Mouse (Mus musculus) hematopoietic stem cell, adult 5-6 weeks (primary cell): ENCODE measurements around the gene Arg2. TPM values are rescaled to one million over a fixed set of nuclear protein-coding genes. Genes with fewer than 3 reads are reported as not detected.
A peak's percentile ranks its signal among the peaks of the same experiment; 100 is the strongest.

Source experiments
- ATAC-seq, 2 experiments: fragments of 125-278 bp in 1 of 2; replicated peaks in 1 of 2; 2 replicates each; pipeline ENCODE4 v1.8.0; 2016 to 2017; ENCODE audit warnings: inconsistent platforms in 2 of 2, mild to moderate bottlenecking in 2 of 2, moderate number of reproducible peaks in 2 of 2, low read depth in 1 of 2, moderate TSS enrichment in 1 of 2; ENCODE audit not compliant: low FRiP score in 2 of 2, poor library complexity in 2 of 2, severe bottlenecking in 2 of 2, insufficient read depth in 1 of 2, low TSS enrichment in 1 of 2
- total RNA-seq: library from RNA; stranded (forward); fragments of 172-1452, 232-1000 nt; gene quantifications from 2 replicates; pipeline ENCODE4 v1.2.3, GENCODE M21; 2017

The Arg2 gene
- 0.99 and 1.6 TPM in 2 replicates for total RNA-seq

- ATAC-seq = peak; percentile 92 to 97
These were observed at the start of gene Arg2 for GRCm38 (mm10) chr12:79130299-79131177. Gene Arg2, plus strand, starts transcription at chr12:79130777.

GRCm38 (mm10) chr12:79089182-79089812 lies 41.3 kb upstream of the Arg2 start, which contains the start of gene Pigh:
Gene Pigh, minus strand, starts transcription at chr12:79089651.
- ATAC-seq = peak; percentile 86 to 95

- peak; percentile 61 to 63; a peak in 3 of 4 replicates for ATAC-seq
These were observed 38.0 kb upstream of the Arg2 start for GRCm38 (mm10) chr12:79092569-79092968.

- peak; percentile 69 to 72 for ATAC-seq
These were observed 33.3 kb upstream of the Arg2 start for GRCm38 (mm10) chr12:79097106-79097752.

- no peak for ATAC-seq
These were observed 26.8 kb upstream of the Arg2 start for GRCm38 (mm10) chr12:79103773-79104172.

- no peak for ATAC-seq
These were observed 26.0 kb upstream of the Arg2 start for GRCm38 (mm10) chr12:79104544-79104943.

GRCm38 (mm10) chr12:79105312-79105711 lies 25.3 kb upstream of the Arg2 start:
- ATAC-seq = no peak

- no peak for ATAC-seq
These were observed 11.6 kb upstream of the Arg2 start for GRCm38 (mm10) chr12:79118991-79119390.

GRCm38 (mm10) chr12:79122820-79123219 lies 7.8 kb upstream of the Arg2 start:
- peak; percentile 46 to 53; a peak in 2 of 4 replicates for ATAC-seq

- no peak for ATAC-seq
These were observed 650 bp downstream of the Arg2 start for GRCm38 (mm10) chr12:79131178-79131675.

GRCm38 (mm10) chr12:79131706-79132460 lies 1.3 kb downstream of the Arg2 start:
- peak; percentile 53 to 84 for ATAC-seq

GRCm38 (mm10) chr12:79134676-79135075 lies 4.1 kb downstream of the Arg2 start:
- ATAC-seq = no peak

- ATAC-seq = no peak
These were observed 4.5 kb downstream of the Arg2 start for GRCm38 (mm10) chr12:79135105-79135504.

- ATAC-seq = no peak
These were observed 6.4 kb downstream of the Arg2 start for GRCm38 (mm10) chr12:79136949-79137348.

GRCm38 (mm10) chr12:79138999-79139398 lies 8.4 kb downstream of the Arg2 start:
- no peak for ATAC-seq

- ATAC-seq = no peak
These were observed 8.8 kb downstream of the Arg2 start for GRCm38 (mm10) chr12:79139417-79139816.

GRCm38 (mm10) chr12:79140811-79141210 lies 10.2 kb downstream of the Arg2 start:
- no peak for ATAC-seq
